ENCODE assay signal across 17 mouse cellular contexts in the genomic region with DNA sequence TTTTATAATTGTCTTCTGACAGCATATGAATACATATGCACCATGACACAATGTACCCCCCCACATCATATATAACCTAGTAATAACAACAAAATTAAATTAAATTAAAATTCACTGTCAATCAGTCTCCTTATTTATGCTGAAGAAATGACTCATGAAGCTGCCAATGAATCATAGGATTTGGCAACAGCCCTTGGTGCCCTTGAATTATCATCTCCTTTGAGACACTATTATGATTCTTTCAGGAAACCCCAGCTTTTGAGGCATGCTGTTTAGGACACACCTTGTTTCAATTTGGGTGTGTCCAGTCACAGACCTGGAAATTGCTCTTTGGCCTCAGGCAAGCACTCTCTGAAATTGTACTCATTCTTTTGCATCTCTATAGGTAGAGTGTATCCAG.
"Had no signal": no experiment of that assay in that cellular context is flagged by ENCODE, and none has a peak within 500 bp of the region (broad histone marks: within the 10 kb centered on the region; RNA-seq: fewer than 3 reads in every experiment).

No protein-coding gene starts in this region.

- H3K36me3 ChIP-seq: lung, embryonic 15.5 days; midbrain, embryonic 13.5 days; midbrain, embryonic 15.5 days; neural tube, embryonic 13.5 days; neural tube, embryonic 15.5 days; stomach, embryonic 15.5 days had no signal

- DNase-seq: liver, postnatal 0 days; lung, adult 2 months; lung, postnatal 14 days; lung, postnatal 36 days; retina, postnatal 1 day; right cerebral cortex, adult 18-20 months; right cerebral cortex, postnatal 25 days; thymus, adult 2 months; thymus, postnatal 14 days; thymus, postnatal 36 days had no signal

- H3K4me3 ChIP-seq: lung, embryonic 15.5 days; megakaryocyte, embryonic 14.5 days; midbrain, embryonic 13.5 days; midbrain, embryonic 15.5 days; neural tube, embryonic 13.5 days; neural tube, embryonic 15.5 days; stomach, embryonic 15.5 days had no signal

- H3K27me3 ChIP-seq: lung, embryonic 15.5 days; megakaryocyte, embryonic 14.5 days; midbrain, embryonic 13.5 days; midbrain, embryonic 15.5 days; neural tube, embryonic 13.5 days; neural tube, embryonic 15.5 days; stomach, embryonic 15.5 days had no signal
